Mouse (Mus musculus) intestine, postnatal 0 days (tissue): ENCODE data around the gene Zfp141. TPM values are rescaled to one million over a fixed set of nuclear protein-coding genes. Genes with fewer than 3 reads are reported as not detected.

Experiments
- ATAC-seq: fragments of 200-750 bp; cut with Nextera tagmentation; 2 replicates; pipeline ENCODE4 v1.8.0; 2017; ENCODE audit warnings: mild to moderate bottlenecking, moderate TSS enrichment, moderate library complexity
- H3K27ac ChIP-seq: fragments of 300-500 bp; sonication (generic); 2 replicates; pipeline ENCODE4 v1.5.1; 2014; ENCODE audit warnings: mild to moderate bottlenecking, low read depth, low read length, moderate library complexity
- H3K27me3 ChIP-seq: fragments of 300-500 bp; sonication (generic); replicated peaks from 2 replicates; pipeline ENCODE4 v1.6.1; 2014; ENCODE audit warnings: low read length, mixed read lengths; ENCODE audit not compliant: control insufficient read depth, insufficient read depth
- H3K36me3 ChIP-seq: fragments of 300-500 bp; sonication (generic); 2 replicates; pipeline ENCODE4 v1.6.1; 2014; ENCODE audit warnings: mild to moderate bottlenecking, moderate library complexity; ENCODE audit not compliant: control insufficient read depth, insufficient read depth
- H3K4me1 ChIP-seq: fragments of 300-500 bp; sonication (generic); replicated peaks from 2 replicates; pipeline ENCODE4 v1.6.1; 2014; ENCODE audit warnings: antibody characterized with exemption, low read length, mixed read lengths; ENCODE audit not compliant: control insufficient read depth, insufficient read depth
- H3K4me2 ChIP-seq: fragments of 300-500 bp; sonication (generic); replicated peaks from 2 replicates; pipeline ENCODE4 v1.6.1; 2014; ENCODE audit warnings: low read depth, mild to moderate bottlenecking, moderate library complexity
- H3K4me3 ChIP-seq: fragments of 300-500 bp; sonication (generic); 2 replicates; pipeline ENCODE4 v1.5.1; 2014; ENCODE audit warnings: low read depth, low read length
- H3K9ac ChIP-seq: fragments of 300-500 bp; sonication (generic); 2 replicates; pipeline ENCODE4 v1.6.1; 2014; ENCODE audit warnings: mild to moderate bottlenecking, low read depth, low read length
- H3K9me3 ChIP-seq: fragments of 300-500 bp; sonication (generic); 2 replicates; pipeline ENCODE4 v1.6.1; 2016; ENCODE audit warnings: mixed run types; ENCODE audit not compliant: control insufficient read depth
- CTCF ChIP-seq: sonication (generic); IDR thresholded peaks from 2 replicates; pipeline ENCODE4 v1.5.1; 2016; ENCODE audit warnings: low read depth, mild to moderate bottlenecking, control low read depth, antibody characterized with exemption, moderate library complexity
- WGBS: fragments of 180-500 bp; shearing (Covaris S2); extraction: QIAGEN DNeasy Blood & Tissue Kit; methylation state at CpG from one replicate; pipeline ENCODE4 v1.1.7; 2014; 5-methylcytosine and 5-hydroxymethylcytosine counted together
- polyA plus RNA-seq: library from polyadenylated mRNA; unstranded; fragments of >200 nt; fragmentation: Nextera tagmentation; extraction: Ambion mirVana; gene quantifications from 2 replicates; pipeline ENCODE4 v1.2.1, GENCODE M21; 2015

Gene Zfp141
- polyA plus RNA-seq, 1 experiment from 2014 or later, result 1.8 TPM

- H3K4me1 ChIP-seq, result no peaks in the 10 kb centered on the region
- H3K4me3 ChIP-seq, result no peak overlapping the region
- no peak overlapping the region for H3K9ac ChIP-seq
- 91% methylated on average over 4 of the region's 4 CpGs for WGBS
- no peaks in the 10 kb centered on the region for H3K27me3 ChIP-seq
- H3K36me3 ChIP-seq, result peaks cover 16% of the 10 kb centered on the region
- no peak overlapping the region for H3K27ac ChIP-seq
- H3K9me3 ChIP-seq, result no peaks in the 10 kb centered on the region
- no peak for TF ChIP-seq CTCF
- no peak overlapping the region for H3K4me2 ChIP-seq
- no peak for ATAC-seq
Measured at GRCm38 (mm10) chr7:42490358-42490757, 15.2 kb downstream of the Zfp141 start.

- 69% methylated on average over 4 of the region's 4 CpGs for WGBS
- no peak overlapping the region for H3K27ac ChIP-seq
- ATAC-seq, result no peak
- H3K4me3 ChIP-seq, result no peak overlapping the region
- no peak overlapping the region for H3K4me2 ChIP-seq
- H3K9me3 ChIP-seq, result no peaks in the 10 kb centered on the region
- no peaks in the 10 kb centered on the region for H3K36me3 ChIP-seq
- no peak overlapping the region for H3K9ac ChIP-seq
- H3K27me3 ChIP-seq, result no peaks in the 10 kb centered on the region
- H3K4me1 ChIP-seq, result no peaks in the 10 kb centered on the region
- no peak for TF ChIP-seq CTCF
Measured at GRCm38 (mm10) chr7:42454640-42455039, 50.9 kb downstream of the Zfp141 start.

GRCm38 (mm10) chr7:42450618-42451017 lies 54.9 kb downstream of the Zfp141 start:
- Histone ChIP-seq H3K9me3 (no peaks in the 10 kb centered on the region; the same call in 1 of the 2 replicates), H3K4me3 (no peak overlapping the region), H3K27ac (no peak overlapping the region), H3K9ac (no peak overlapping the region), H3K4me1 (no peaks in the 10 kb centered on the region), H3K4me2 (no peak overlapping the region), H3K27me3 (no peaks in the 10 kb centered on the region), H3K36me3 (no peaks in the 10 kb centered on the region)
- 43% methylated on average over 3 of the region's 3 CpGs for WGBS
- TF ChIP-seq CTCF, result peak; percentile 53
- no peak for ATAC-seq

GRCm38 (mm10) chr7:42447850-42448249 lies 57.7 kb downstream of the Zfp141 start, which contains the start of gene 4933421I07Rik:
Gene 4933421I07Rik (minus strand): TSS chr7:42448120.
- Histone ChIP-seq H3K4me2 (no peak within 1 kb of the TSS), H3K9ac (no peak within 1 kb of the TSS), H3K36me3 (no peaks in the 10 kb centered on the region), H3K9me3 (no peaks in the 10 kb centered on the region; the same call in 1 of the 2 replicates), H3K27ac (no peak within 1 kb of the TSS), H3K27me3 (no peaks in the 10 kb centered on the region), H3K4me3 (no peak within 1 kb of the TSS), H3K4me1 (no peaks in the 10 kb centered on the region)
- ATAC-seq, result no peak
- 77% methylated on average over 5 of the region's 5 CpGs for WGBS
- TF ChIP-seq CTCF, result no peak

- TF ChIP-seq CTCF, result no peak
- WGBS, result 85% methylated on average over 9 of the region's 9 CpGs
- ATAC-seq, result no peak
Measured at GRCm38 (mm10) chr7:42447352-42447751, 58.2 kb downstream of the Zfp141 start.

More at GRCm38 (mm10) chr7:42447352-42447751, 58.2 kb downstream of the Zfp141 start:
- Histone ChIP-seq H3K27ac (no peak overlapping the region), H3K9ac (no peak overlapping the region), H3K9me3 (no peaks in the 10 kb centered on the region; the same call in 1 of the 2 replicates), H3K27me3 (no peaks in the 10 kb centered on the region), H3K4me2 (no peak overlapping the region), H3K36me3 (no peaks in the 10 kb centered on the region), H3K4me1 (no peaks in the 10 kb centered on the region), H3K4me3 (no peak overlapping the region)

Other genes starting within 250 kb of the Zfp141 start
- not detected in 2 replicates for gene Vmn2r61, start 245.7 kb downstream of the Zfp141 start, polyA plus RNA-seq
- not detected in 2 replicates for gene 4933421I07Rik, start 57.6 kb downstream of the Zfp141 start, polyA plus RNA-seq
- not detected in 2 replicates for gene Gm21028, start 72.8 kb upstream of the Zfp141 start, polyA plus RNA-seq
- 0.42 and 0.55 TPM in 2 replicates for gene Zfp977, start 86.8 kb upstream of the Zfp141 start, polyA plus RNA-seq
- 0.84 and 0.94 TPM in 2 replicates for gene Zfp976, start 136.8 kb upstream of the Zfp141 start, polyA plus RNA-seq
- 2.4 and 2.5 TPM in 2 replicates for gene Zfp975, start 187.0 kb upstream of the Zfp141 start, polyA plus RNA-seq
- gene Gm17067, start 221.3 kb upstream of the Zfp141 start, polyA plus RNA-seq, result not detected in 2 replicates